Mouse (Mus musculus): ENCODE measurements around the gene Tmcc1.

The Tmcc1 gene

DNA sequence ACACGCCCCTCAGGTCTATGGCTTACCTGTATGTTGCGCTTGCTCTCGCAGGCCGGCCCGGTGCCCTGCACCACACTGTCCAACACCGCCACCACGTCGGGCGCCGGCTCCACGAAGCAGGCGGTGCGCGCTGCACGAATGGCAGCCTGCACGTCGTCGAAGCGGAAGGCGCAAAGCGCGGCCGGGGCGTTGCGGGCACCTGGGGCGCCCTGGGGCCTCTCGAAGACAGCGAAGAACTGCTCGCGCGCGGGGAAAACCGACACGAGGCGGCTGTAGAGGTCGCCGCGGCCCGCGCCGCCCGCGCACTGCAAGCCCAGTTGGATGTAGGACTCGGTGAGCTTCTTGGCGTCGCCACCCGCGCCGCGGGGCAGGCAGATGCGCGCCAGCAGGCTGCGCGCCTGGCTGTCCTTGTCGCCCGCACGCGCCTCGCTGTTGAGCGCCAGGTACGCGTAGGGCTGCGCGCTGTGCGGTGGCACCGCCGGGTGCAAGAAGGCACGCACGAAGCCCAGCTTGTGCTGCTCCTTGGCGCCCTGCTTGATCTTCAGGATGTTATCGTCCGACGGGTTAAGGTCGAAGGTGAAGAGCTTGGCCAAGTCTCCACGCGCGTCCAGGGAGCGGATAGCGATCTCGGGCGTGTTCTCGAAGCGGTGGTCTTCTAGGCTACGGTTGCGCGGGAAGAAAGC lies 199.7 kb downstream of the Tmcc1 start:
- no peak for ATAC-seq (ENCODE audit: low TSS enrichment)

DNA sequence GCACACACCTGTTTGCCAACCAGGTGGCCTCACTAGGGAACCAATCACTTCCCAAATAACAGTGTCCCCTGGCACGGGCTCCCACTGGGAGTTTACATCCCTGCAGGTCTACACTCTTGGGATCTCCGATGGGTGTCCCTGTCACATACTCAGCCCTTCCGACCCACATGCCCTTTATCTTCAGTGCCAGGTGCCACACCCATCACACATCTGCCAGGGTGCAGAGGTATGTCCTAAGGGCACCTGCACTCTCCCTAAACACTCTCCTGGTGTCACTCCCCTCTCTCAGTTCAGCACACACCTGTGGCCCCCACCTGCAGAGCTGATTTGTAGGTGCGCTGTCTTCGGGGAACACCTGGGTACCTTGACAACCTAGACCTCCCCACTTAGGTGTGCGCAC lies 200.3 kb downstream of the Tmcc1 start:
- ATAC-seq (ENCODE audit: low TSS enrichment): no peak

- ATAC-seq (ENCODE audit: low TSS enrichment): no peak
These were observed 201.2 kb downstream of the Tmcc1 start for GRCm38 (mm10) chr6:115991881-115992620.

GRCm38 (mm10) chr6:115991108-115991880 lies 202.0 kb downstream of the Tmcc1 start:
- ATAC-seq (ENCODE audit: low TSS enrichment): no peak

DNA sequence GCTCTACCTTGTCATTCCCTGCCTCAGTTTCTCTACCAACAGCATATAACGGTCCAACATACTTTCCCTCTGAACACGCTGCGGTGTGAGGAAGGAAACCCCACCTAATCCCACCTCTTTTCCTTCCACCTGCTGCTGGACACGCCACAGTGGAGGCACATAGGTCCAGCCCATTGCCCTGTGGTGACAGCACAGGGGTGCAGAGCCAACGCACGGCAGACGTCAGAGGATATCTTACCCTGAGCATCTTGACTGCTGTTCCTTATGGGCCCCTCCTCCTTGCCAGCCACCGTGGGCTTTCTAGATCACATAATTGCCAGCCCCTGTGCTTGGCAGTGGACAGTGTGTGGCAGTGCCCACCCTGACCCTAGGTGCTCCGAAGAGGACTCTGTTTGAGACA lies 202.8 kb downstream of the Tmcc1 start:
- no peak for ATAC-seq (ENCODE audit: low TSS enrichment)

- peak; percentile 8; the same call in 1 of the 2 replicates for ATAC-seq (ENCODE audit: low TSS enrichment)
These were observed 203.2 kb downstream of the Tmcc1 start for GRCm38 (mm10) chr6:115990056-115990455.

- peak; percentile 58 for ATAC-seq (ENCODE audit: low TSS enrichment)
These were observed 203.7 kb downstream of the Tmcc1 start for GRCm38 (mm10) chr6:115989607-115990006.

DNA sequence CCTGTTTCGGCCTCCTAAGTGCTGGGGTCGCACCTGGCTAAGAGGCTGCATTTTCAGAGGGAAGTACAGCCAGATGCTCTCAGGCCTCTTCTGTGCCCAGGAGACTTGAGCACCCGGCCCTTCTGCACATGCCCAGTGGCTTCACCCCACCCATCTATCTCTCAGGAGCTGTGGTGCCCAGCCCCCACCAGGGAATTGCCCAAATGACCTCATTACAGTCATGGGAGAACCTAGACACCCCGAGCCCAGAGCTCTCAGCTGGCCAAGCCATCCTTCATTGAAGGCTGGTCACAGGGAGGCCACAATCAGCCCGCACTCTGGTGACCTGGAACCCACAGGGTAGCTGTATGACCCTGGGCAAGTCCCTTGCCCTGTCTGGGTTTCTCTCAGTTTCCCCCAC lies 204.3 kb downstream of the Tmcc1 start:
- no peak for ATAC-seq (ENCODE audit: low TSS enrichment)

- ATAC-seq (ENCODE audit: low TSS enrichment): no peak
These were observed 206.1 kb downstream of the Tmcc1 start for GRCm38 (mm10) chr6:115987096-115987747.

DNA sequence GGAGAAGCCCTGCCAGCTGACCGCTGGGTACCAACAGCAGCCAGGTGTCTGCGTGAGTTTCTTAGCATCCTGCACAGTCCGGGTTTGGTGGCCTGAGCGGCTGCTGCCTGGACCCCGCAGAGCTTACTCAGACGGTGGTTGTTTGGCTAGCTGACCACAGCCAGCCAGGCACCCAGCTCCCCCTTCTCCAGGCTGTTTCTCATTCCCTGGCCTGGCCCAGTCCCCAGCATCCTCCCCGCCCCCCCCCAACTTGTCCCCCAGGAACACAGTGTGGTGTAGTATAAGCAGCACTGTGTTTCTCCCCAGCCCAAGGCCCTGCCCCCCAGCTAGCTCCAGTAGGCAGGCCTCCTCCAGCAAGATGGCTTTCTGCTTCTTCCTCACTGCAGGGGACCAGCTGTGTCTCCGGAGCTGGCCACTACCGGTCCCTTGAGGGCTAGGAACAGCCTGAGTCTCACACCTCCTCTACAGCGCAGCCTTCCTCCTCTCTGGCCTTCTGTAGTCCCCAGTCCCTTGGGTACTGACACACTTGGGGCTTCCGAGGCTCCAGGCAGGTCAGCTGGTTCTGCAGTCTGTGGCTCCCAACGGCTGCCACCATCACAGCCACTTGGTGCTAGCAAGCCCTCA lies 206.7 kb downstream of the Tmcc1 start:
- ATAC-seq (ENCODE audit: low TSS enrichment): no peak

DNA sequence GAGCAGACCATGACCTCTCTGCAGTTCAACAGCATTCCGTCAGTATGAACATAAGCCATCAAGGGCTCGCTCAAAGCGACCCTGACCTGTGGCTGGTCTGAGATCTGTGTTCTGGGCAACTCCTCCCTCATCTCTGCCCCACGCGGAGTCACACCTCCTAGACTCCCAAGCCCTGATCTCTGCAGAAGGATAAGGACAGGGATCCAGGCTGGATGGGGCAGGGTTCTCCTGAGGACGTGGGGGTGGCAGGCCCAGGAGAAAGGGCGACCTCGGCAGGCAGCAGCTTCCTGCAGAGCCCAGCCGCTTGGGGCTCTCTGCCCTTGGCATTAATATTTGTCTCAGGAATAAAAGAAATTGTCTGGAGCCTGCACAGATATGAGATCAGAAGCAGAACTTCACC lies 207.7 kb downstream of the Tmcc1 start:
- no peak for ATAC-seq (ENCODE audit: low TSS enrichment)

- ATAC-seq (ENCODE audit: low TSS enrichment): no peak
These were observed 208.7 kb downstream of the Tmcc1 start for GRCm38 (mm10) chr6:115984580-115984979.

GRCm38 (mm10) chr6:115983306-115984038 lies 209.8 kb downstream of the Tmcc1 start:
- 0 out of 2 replicates have a peak, but pooled peaks have one; percentile 24 for ATAC-seq (ENCODE audit: low TSS enrichment)

DNA sequence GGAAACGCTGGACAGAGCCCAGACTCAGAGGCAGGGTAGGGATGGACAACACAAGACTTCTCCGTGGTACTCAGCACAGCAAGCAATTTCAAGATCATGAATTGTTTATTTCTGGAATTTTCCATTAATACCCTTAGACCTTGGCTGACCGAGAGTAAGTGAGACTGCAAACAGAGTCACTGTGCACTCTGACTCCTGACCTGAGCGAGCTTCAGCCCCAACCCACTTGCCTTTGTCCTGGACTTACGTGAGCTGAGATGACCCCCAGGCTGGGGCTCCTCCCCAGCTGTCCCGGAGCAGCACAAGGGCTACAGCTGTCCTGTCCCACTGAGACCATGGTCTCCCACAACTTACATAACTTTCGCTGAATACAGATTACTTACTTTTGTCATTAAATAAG lies 210.4 kb downstream of the Tmcc1 start:
- no peak for ATAC-seq (ENCODE audit: low TSS enrichment)

GRCm38 (mm10) chr6:115978596-115978995 lies 214.7 kb downstream of the Tmcc1 start:
- no peak for ATAC-seq (ENCODE audit: low TSS enrichment)

GRCm38 (mm10) chr6:115977810-115978209 lies 215.5 kb downstream of the Tmcc1 start:
- no peak for ATAC-seq (ENCODE audit: low TSS enrichment)

- ATAC-seq (ENCODE audit: low TSS enrichment): no peak
These were observed 217.7 kb downstream of the Tmcc1 start for GRCm38 (mm10) chr6:115975606-115976005.

GRCm38 (mm10) chr6:115973881-115974662 lies 219.2 kb downstream of the Tmcc1 start:
- ATAC-seq (ENCODE audit: low TSS enrichment): peak; percentile 20; the same call in 1 of the 2 replicates

DNA sequence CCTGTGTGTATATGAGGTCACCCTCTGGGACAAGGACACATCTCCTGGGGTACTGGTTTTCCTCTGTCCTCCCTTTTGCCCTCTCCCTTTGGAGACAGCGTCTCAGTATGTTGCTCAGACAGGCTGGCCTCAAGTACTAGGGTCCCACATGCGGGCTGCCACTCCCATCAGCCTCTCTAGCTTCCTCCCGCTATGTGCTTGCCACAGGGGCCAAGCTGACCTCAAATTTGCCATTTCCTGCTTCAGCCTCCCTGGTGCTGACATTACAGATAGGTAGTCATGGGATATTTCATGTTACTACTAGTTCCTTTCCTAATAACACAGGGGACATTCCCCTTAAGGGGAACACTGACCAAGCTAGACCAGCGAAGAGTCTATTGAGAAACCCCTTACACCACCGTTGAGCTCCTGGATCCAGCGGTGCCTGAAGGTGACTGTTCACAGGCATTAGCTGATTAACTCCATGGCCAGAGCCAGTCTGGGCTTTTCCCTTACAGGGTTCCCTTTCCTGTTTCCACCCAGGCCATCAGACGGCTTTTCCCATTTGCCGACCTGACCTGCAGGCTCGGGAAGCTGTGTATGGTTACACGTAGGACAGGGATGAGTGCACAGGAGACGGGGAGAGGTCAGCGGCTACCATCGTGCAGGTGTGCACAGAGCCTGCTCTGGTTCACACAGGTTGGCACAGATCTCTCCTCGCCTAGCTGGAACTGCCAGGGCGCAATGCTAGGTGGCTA lies 220.0 kb downstream of the Tmcc1 start:
- no peak for ATAC-seq (ENCODE audit: low TSS enrichment)

Data from frontal cortex, adult (tissue).